Mouse (Mus musculus) MEL (cell line): Measurements from ENCODE around the gene Csnk1g1.

Experiments
- CHD1 ChIP-seq: IDR thresholded peaks from 2 replicates; pipeline ENCODE4 v1.6.1; 2012; ENCODE audit warnings: low read depth, mild to moderate bottlenecking, inconsistent platforms, low read length, improper control_type of control experiment
- CHD2 ChIP-seq: IDR thresholded peaks from 2 replicates; pipeline ENCODE4 v1.6.1; 2011; ENCODE audit warnings: low read length, improper control_type of control experiment
- CTCF ChIP-seq, 3 experiments: IDR thresholded peaks in 2 of 3; conservative IDR thresholded peaks in 1 of 3; 2 replicates each; pipeline ENCODE4 v1.5.1; 2011 to 2012; ENCODE audit warnings: low read length in 3 of 3, low read depth in 2 of 3, mild to moderate bottlenecking in 2 of 3, improper control_type of control experiment in 1 of 3, inconsistent platforms in 1 of 3, mixed read lengths in 1 of 3, moderate library complexity in 1 of 3; ENCODE audit not compliant: control insufficient read depth in 1 of 3, insufficient read depth in 1 of 3, poor library complexity in 1 of 3, severe bottlenecking in 1 of 3
- EP300 ChIP-seq, 2 experiments: IDR thresholded peaks; 2 replicates each; pipeline ENCODE4 v1.6.1; 2011; ENCODE audit warnings: improper control_type of control experiment in 2 of 2, low read length in 2 of 2, low read depth in 1 of 2, mild to moderate bottlenecking in 1 of 2
- ETS1 ChIP-seq: IDR thresholded peaks from 2 replicates; pipeline ENCODE4 v1.6.1; 2012; ENCODE audit warnings: low read depth, mild to moderate bottlenecking, inconsistent platforms, low read length, improper control_type of control experiment, moderate library complexity
- GABPA ChIP-seq: IDR thresholded peaks from 2 replicates; pipeline ENCODE4 v1.6.1; 2012; ENCODE audit warnings: low read depth, mild to moderate bottlenecking, inconsistent platforms, low read length, improper control_type of control experiment, moderate library complexity
- MAFK ChIP-seq: IDR thresholded peaks from 2 replicates; pipeline ENCODE4 v1.6.1; 2011; ENCODE audit warnings: low read depth, mild to moderate bottlenecking, low read length, improper control_type of control experiment, borderline replicate concordance
- MAX ChIP-seq: IDR thresholded peaks from 2 replicates; pipeline ENCODE4 v1.6.1; 2011; ENCODE audit warnings: low read length, improper control_type of control experiment
- MAZ ChIP-seq: IDR thresholded peaks from 2 replicates; pipeline ENCODE4 v1.6.1; 2012; ENCODE audit warnings: low read depth, mild to moderate bottlenecking, inconsistent platforms, low read length, improper control_type of control experiment
- POLR2A ChIP-seq, 2 experiments: IDR thresholded peaks; 2 replicates each; pipeline ENCODE4 v1.6.1; 2011 to 2012; ENCODE audit warnings: low read length in 2 of 2, mild to moderate bottlenecking in 2 of 2, control low read depth in 1 of 2, improper control_type of control experiment in 1 of 2, low read depth in 1 of 2, moderate library complexity in 1 of 2; ENCODE audit not compliant: control insufficient read depth in 1 of 2, insufficient read depth in 1 of 2, poor library complexity in 1 of 2
- POLR2AphosphoS2 ChIP-seq: IDR thresholded peaks from 2 replicates; pipeline ENCODE4 v1.6.1; 2011; ENCODE audit warnings: low read length, improper control_type of control experiment
- TAL1 ChIP-seq: IDR thresholded peaks from 2 replicates; pipeline ENCODE4 v1.6.1; 2012; ENCODE audit warnings: mild to moderate bottlenecking, inconsistent platforms, low read length, moderate library complexity, mixed read lengths
- TBP ChIP-seq: IDR thresholded peaks from 2 replicates; pipeline ENCODE4 v1.8.0; 2011; ENCODE audit warnings: low read depth, low read length, improper control_type of control experiment
- ZNF384 ChIP-seq: IDR thresholded peaks from 2 replicates; pipeline ENCODE4 v1.6.1; 2012; ENCODE audit warnings: low read depth, mild to moderate bottlenecking, inconsistent platforms, low read length, improper control_type of control experiment

- TF ChIP-seq ZNF384 (no peak), CTCF (IDR thresholded peaks at IDR 0.05 in 2 of 3, conservative IDR thresholded peaks at IDR 0.05 in 1 of 3; ENCODE audit: control insufficient read depth in 1 of 3, insufficient read depth in 1 of 3, low read depth in 2 of 3, low read length in 3 of 3, poor library complexity in 1 of 3, severe bottlenecking in 1 of 3) (no peak), POLR2A (IDR thresholded peaks at IDR 0.05; ENCODE audit: control insufficient read depth in 1 of 2, insufficient read depth in 1 of 2, low read depth in 1 of 2, low read length in 2 of 2, poor library complexity in 1 of 2) (no peak), TAL1 (no peak), CHD1 (no peak), GABPA (no peak), MAZ (no peak), ETS1 (no peak), TBP (no peak), MAX (no peak), POLR2AphosphoS2 (no peak), MAFK (no peak), EP300 (IDR thresholded peaks at IDR 0.05; ENCODE audit: low read depth in 1 of 2, low read length in 2 of 2) (no peak), CHD2 (no peak)
Measured at GRCm38 (mm10) chr9:66092664-66093063, 183.9 kb downstream of the Csnk1g1 start.
